Mouse (Mus musculus) limb, embryonic 11.5 days (tissue): ENCODE results near the gene Mlxip. TPM values are rescaled to one million over a fixed set of nuclear protein-coding genes. Genes with fewer than 3 reads are reported as not detected.

Source experiments
- ATAC-seq: fragments of 200-750 bp; cut with Nextera tagmentation; 2 replicates; pipeline ENCODE4 v1.8.0; 2017; ENCODE audit warnings: low read depth; ENCODE audit not compliant: insufficient number of reproducible peaks, low FRiP score, low TSS enrichment
- DNase-seq: peaks from one replicate; pipeline ENCODE4 v3.0.0-alpha.2; 2015; ENCODE audit warnings: low spot score
- H3K27ac ChIP-seq: fragments of 300-500 bp; sonication (generic); replicated peaks from 2 replicates; pipeline ENCODE4 v1.5.1; 2014; ENCODE audit warnings: low read depth, mild to moderate bottlenecking, low read length
- H3K27me3 ChIP-seq: fragments of 300-500 bp; sonication (generic); 2 replicates; pipeline ENCODE4 v1.6.1; 2014; ENCODE audit warnings: mild to moderate bottlenecking, low read length, mixed read lengths; ENCODE audit not compliant: control insufficient read depth, insufficient read depth
- H3K36me3 ChIP-seq: fragments of 300-500 bp; sonication (generic); 2 replicates; pipeline ENCODE4 v1.6.1; 2014; ENCODE audit warnings: mild to moderate bottlenecking, low read length, moderate library complexity, mixed read lengths; ENCODE audit not compliant: control insufficient read depth, insufficient read depth
- H3K4me1 ChIP-seq: fragments of 300-500 bp; sonication (generic); 2 replicates; pipeline ENCODE4 v1.6.1; 2014; ENCODE audit warnings: low read length, mixed read lengths; ENCODE audit not compliant: control insufficient read depth, insufficient read depth
- H3K4me2 ChIP-seq: fragments of 300-500 bp; sonication (generic); 2 replicates; pipeline ENCODE4 v1.6.1; 2014; ENCODE audit warnings: low read depth, mild to moderate bottlenecking, moderate library complexity; ENCODE audit not compliant: severe bottlenecking
- H3K4me3 ChIP-seq: fragments of 300-500 bp; sonication (generic); 2 replicates; pipeline ENCODE4 v1.5.1; 2014; ENCODE audit warnings: low read depth, low read length
- H3K9ac ChIP-seq: fragments of 300-500 bp; sonication (generic); 2 replicates; pipeline ENCODE4 v1.6.1; 2014; ENCODE audit warnings: mild to moderate bottlenecking, low read length
- H3K9me3 ChIP-seq: fragments of 300-500 bp; sonication (generic); 2 replicates; pipeline ENCODE4 v1.6.1; 2016; ENCODE audit warnings: low read length; ENCODE audit not compliant: control insufficient read depth
- WGBS: fragments of 180-500 bp; shearing (Covaris S2); extraction: QIAGEN DNeasy Blood & Tissue Kit; methylation state at CpG from one replicate; pipeline ENCODE4 v1.1.7; 2014; 5-methylcytosine and 5-hydroxymethylcytosine counted together
- polyA plus RNA-seq: library from polyadenylated mRNA; unstranded; fragments of >200 nt; fragmentation: Nextera tagmentation; extraction: Ambion mirVana; gene quantifications from 2 replicates; pipeline ENCODE4 v1.2.1, GENCODE M21; 2014

The Mlxip gene
- polyA plus RNA-seq, 1 experiment from 2014 or later: 19.3 TPM

DNA sequence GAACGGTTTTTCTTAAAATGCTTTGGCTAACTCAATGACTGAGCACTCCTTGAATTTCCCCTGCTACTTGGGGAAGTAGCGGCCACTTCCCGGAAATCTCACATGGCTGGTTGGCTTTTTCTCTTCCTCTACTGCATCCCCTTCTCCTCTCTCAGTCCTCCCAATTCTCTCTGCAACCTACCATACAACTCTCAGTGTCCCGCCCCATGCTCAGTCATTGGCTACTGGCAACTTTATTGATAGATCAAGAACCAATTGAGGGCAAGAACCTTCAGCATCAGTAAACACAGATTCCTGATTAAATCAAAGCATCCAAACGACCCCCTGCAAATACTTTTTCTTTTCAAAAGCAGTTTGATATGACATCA is 3.2 kb upstream of the Mlxip start:
- peak overlapping the region; percentile 15 for H3K4me3 ChIP-seq
- H3K4me1 ChIP-seq: peaks cover 19% of the 10 kb centered on the region
- H3K27me3 ChIP-seq: no peaks in the 10 kb centered on the region
- H3K9ac ChIP-seq: 0 out of 2 replicates have a peak overlapping the region, but pooled peaks have one; percentile 5
- DNase-seq (peak; percentile 62), ATAC-seq (no peak)
- H3K9me3 ChIP-seq: no peaks in the 10 kb centered on the region
- 12% methylated on average over 5 of the region's 5 CpGs for WGBS
- H3K27ac ChIP-seq: no peak overlapping the region
- H3K36me3 ChIP-seq: no peaks in the 10 kb centered on the region
- H3K4me2 ChIP-seq: peak overlapping the region; percentile 45

DNA sequence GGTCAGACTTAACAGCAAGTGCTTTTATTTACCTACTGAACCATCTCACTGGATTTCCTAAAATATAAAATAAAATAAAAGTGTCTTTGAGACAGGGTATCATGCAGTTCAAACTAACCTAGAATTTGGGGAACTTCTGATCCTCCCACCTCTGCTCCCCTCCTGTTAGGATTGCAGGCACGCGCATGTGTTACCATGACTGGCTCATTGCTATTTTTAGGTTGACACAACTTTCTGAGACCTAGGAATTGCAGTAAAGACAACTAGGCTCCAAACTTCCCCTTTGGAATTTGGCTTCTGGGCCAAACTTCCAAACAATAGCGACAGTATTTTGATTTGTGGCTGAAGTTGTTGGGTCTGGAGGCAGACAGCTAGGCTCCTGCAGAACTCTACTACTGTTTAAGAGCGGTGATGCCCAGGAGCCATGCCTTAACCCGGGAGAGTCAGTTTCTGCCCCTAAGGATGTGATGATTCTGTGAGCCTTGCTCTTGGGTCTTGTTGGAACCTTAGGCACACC is 754 bp upstream of the Mlxip start:
- Histone ChIP-seq H3K9me3 (no peaks in the 10 kb centered on the region), H3K36me3 (no peaks in the 10 kb centered on the region), H3K4me1 (peaks cover 23% of the 10 kb centered on the region), H3K27me3 (no peaks in the 10 kb centered on the region), H3K4me3 (peak overlapping the region; percentile 83), H3K27ac (peak overlapping the region; percentile 25), H3K4me2 (peak overlapping the region; percentile 90), H3K9ac (peak overlapping the region; percentile 87; the same call in 1 of the 2 replicates)
- ATAC-seq: no peak
- no peak for DNase-seq
- WGBS: 31% methylated on average over 5 of the region's 5 CpGs

DNA sequence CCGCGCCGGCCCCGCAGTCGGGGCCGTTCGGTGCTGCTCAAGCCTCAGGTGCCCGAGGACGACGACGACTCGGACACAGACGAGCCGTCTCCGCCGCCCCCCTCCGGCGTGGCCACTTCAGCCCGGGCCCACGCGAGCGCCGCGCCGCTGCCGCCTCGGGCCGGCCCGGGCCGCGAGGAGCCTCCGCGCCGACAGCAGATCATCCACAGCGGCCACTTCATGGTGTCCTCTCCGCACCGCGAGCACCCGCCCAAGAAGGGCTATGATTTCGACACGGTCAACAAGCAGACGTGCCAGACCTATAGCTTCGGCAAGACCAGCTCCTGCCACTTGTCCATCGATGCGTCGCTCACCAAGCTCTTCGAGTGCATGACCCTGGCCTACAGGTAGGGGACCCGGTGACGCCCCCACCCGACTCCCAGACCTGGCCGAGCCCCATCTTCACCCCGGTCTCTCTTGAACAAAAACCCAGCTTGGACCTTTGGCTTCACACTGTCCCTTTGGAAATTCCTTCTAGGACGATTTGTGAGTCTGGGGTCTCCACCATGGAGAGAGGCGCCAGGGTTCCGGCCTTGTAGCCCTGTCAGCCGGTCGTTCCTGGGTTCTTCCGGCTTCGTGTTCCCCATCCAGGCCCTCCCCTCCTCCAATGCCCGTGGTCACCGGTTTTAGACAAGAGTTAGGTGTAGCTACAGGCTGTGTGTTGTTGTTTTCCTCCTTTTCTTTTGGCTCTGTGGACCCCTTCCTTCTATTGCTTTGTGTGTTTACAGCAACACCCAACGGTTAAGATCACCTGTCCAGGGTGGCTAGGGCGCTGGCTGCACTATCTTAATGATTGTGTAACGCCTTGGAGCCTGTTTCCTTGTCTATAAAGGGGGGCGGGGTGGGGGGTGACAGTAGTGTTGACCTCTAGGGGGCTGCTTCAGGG is 621 bp downstream of the Mlxip start:
- H3K27ac ChIP-seq: peak overlapping the region; percentile 25; the same call in 1 of the 2 replicates
- peak; percentile 15; the same call in 1 of the 2 replicates for ATAC-seq
- DNase-seq: peak; percentile 62
- WGBS: under 1% methylated on average over 65 of the region's 65 CpGs
- H3K36me3 ChIP-seq: no peaks in the 10 kb centered on the region
- peaks cover 19% of the 10 kb centered on the region for H3K4me1 ChIP-seq
- peak overlapping the region; percentile 83 for H3K4me3 ChIP-seq
- peak overlapping the region; percentile 90 for H3K4me2 ChIP-seq
- peak overlapping the region; percentile 87 for H3K9ac ChIP-seq
- H3K9me3 ChIP-seq: no peaks in the 10 kb centered on the region
- H3K27me3 ChIP-seq: no peaks in the 10 kb centered on the region

DNA sequence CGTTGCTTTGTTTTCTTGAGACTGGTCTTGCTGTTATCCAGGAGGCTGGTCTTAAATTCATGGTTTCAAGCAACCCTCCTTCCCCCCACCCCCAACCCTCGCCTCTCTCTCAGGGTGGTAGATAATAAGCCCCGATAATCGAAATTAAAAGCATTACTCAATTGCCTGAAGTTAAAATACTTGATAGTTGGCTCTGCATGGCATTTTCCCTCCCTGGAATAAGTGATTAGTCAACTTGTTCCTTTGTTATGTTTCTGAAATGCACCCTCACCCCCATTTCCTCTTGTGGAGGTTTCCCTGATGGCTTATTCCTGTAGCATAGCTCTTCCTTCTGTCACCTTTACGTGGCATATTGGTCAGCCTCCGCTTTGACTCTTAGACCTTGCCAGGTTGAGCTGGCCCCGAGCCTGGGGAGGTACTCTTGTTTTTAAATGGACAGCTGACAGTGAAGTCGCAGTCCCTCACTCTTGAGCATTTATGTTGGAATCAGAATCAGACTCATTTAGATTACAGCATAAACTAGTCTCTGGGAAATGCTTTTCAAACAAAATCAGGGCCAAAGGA is 2.4 kb downstream of the Mlxip start:
- Histone ChIP-seq H3K27ac (no peak overlapping the region), H3K9me3 (no peaks in the 10 kb centered on the region), H3K9ac (no peak overlapping the region), H3K36me3 (no peaks in the 10 kb centered on the region), H3K4me1 (peaks cover 14% of the 10 kb centered on the region), H3K4me2 (no peak overlapping the region; the same call in 1 of the 2 replicates), H3K4me3 (no peak overlapping the region), H3K27me3 (no peaks in the 10 kb centered on the region)
- DNase-seq (no peak), ATAC-seq (no peak)
- 77% methylated on average over 8 of the region's 8 CpGs for WGBS

DNA sequence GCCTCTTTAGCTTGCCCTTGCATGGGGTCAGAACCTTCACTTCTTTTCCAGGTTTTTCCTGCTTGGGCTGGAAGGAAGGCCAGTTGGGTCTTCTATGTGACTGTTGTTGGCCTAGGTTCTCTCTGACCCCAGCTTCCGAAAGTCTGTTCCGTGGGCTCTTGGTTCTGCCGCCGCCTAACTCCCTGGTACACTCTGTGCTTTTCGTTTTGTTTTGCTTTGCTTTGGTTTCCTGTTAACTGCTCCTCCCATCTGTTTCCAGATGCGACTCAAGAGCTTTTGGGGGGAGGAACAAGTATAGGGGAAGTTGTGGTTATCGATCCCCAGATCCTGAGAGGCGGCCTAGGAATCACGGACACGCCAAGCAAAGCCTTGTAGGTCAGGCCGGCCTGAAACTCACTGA is 3.2 kb downstream of the Mlxip start:
- H3K4me1 ChIP-seq: peaks cover 14% of the 10 kb centered on the region
- H3K4me3 ChIP-seq: no peak overlapping the region
- WGBS: 83% methylated on average over 11 of the region's 11 CpGs
- no peaks in the 10 kb centered on the region for H3K9me3 ChIP-seq
- no peak overlapping the region for H3K9ac ChIP-seq
- no peak overlapping the region for H3K27ac ChIP-seq
- no peaks in the 10 kb centered on the region for H3K36me3 ChIP-seq
- DNase-seq (no peak), ATAC-seq (no peak)
- H3K4me2 ChIP-seq: no peak overlapping the region
- no peaks in the 10 kb centered on the region for H3K27me3 ChIP-seq

DNA sequence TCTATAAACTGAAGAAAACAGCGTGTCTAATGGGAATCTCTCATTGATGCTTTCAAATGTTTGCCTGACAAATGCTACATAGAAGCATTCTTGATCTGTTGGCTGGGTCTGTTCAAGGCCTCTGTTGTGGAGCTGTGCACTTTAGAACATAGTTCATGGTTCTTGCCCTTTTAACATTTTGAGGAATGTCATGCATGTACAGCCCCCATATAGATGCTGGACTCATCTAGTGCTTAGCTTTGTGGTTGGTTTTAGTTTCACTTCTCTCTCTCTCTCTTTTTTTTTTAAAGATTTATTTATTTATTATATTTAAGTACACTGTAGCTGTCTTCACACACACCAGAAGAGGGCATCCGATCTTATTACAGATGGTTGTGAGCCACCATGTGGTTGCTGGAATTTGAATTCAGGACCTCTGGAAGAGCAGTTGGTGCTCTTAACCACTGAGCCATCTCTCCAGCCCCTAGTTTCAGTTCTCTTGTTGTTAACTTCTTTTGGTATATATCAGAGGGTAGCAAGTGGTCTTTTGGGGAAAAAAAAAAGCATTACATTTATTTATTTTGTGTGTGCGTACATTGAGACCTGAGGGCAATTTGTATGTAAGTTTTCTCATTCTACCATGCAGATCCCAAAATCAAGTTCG is 4.4 kb downstream of the Mlxip start:
- Histone ChIP-seq H3K27ac (no peak overlapping the region), H3K9me3 (no peaks in the 10 kb centered on the region), H3K4me2 (no peak overlapping the region), H3K4me3 (no peak overlapping the region), H3K9ac (no peak overlapping the region), H3K36me3 (no peaks in the 10 kb centered on the region), H3K4me1 (peaks cover 14% of the 10 kb centered on the region), H3K27me3 (no peaks in the 10 kb centered on the region)
- 93% methylated on average over 4 of the region's 4 CpGs for WGBS
- no peak for DNase-seq
- ATAC-seq: no peak

DNA sequence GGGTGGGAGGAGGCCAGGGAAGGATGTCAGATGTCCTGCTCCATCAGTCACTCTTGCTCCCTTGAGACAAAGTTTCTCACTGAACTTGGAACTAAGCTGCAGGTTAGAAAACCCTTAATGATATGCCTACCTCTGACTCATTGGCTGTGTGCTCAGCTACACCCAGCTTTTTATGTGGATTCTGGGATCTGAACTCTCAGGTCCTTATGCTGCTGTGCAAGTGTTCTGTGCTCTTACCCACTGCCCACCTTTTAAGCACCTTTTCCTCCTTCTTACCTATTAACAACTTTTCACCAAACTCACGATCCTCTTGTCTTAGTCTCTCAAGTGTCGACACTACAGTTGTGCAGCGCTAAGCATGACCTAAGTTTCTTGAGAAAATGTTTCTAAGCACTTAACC is 9.9 kb downstream of the Mlxip start:
- 95% methylated on average over 3 of the region's 3 CpGs for WGBS
- H3K9me3 ChIP-seq: no peaks in the 10 kb centered on the region

DNA sequence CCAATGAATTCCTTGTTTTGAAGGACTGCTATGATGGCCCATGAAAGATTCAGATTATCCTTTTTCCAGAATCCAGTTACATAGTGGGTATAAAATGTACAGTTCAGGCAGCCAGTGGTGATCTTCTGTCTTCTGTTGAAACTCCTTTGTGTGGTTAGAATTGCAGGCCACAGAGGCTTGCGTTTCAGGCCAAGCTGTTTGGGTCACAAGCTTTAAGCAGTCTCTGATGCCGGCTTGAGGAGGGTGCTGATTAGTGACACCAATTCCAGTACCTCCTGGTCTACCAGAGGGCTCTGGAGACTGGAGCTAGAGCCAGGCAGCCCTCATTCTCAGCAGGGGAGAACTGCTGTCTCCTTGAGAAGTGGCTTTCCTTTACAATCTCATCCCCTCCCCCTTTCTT is 12.4 kb downstream of the Mlxip start:
- 43% methylated on average over 2 of the region's 2 CpGs for WGBS
- H3K27ac ChIP-seq: no peak overlapping the region

More for the DNA sequence above, 9.9 kb downstream of the Mlxip start:
- H3K27me3 ChIP-seq: no peaks in the 10 kb centered on the region
- H3K27ac ChIP-seq: no peak overlapping the region
- ATAC-seq (no peak), DNase-seq (no peak)
- H3K4me2 ChIP-seq: no peak overlapping the region
- no peaks in the 10 kb centered on the region for H3K36me3 ChIP-seq
- no peak overlapping the region for H3K9ac ChIP-seq
- H3K4me3 ChIP-seq: no peak overlapping the region
- no peaks in the 10 kb centered on the region for H3K4me1 ChIP-seq

More for the DNA sequence above, 12.4 kb downstream of the Mlxip start:
- Histone ChIP-seq H3K27me3 (no peaks in the 10 kb centered on the region), H3K4me2 (no peak overlapping the region), H3K4me3 (no peak overlapping the region), H3K9ac (no peak overlapping the region), H3K4me1 (no peaks in the 10 kb centered on the region), H3K36me3 (no peaks in the 10 kb centered on the region), H3K9me3 (no peaks in the 10 kb centered on the region)
- ATAC-seq: no peak
- no peak for DNase-seq
